Mouse (Mus musculus): ENCODE data around the gene Fbxl22. TPM values are rescaled to one million over a fixed set of nuclear protein-coding genes. Genes with fewer than 3 reads are reported as not detected.
A peak's percentile ranks its signal among the peaks of the same experiment; 100 is the strongest.

Fbxl22 gene
- polyA plus RNA-seq, 1 experiment from 2014 or later = 3.2 TPM

GRCm38 (mm10) chr9:66510944-66511343, 3.4 kb downstream of the Fbxl22 start:
- no peak for ATAC-seq (replicated peaks; ENCODE audit: low FRiP score, low read depth)
- H3K4me1 ChIP-seq (replicated peaks; ENCODE audit: insufficient read depth, low read length) = peaks cover 6% of the 10 kb centered on the region; the same call in 1 of the 2 replicates
- peak overlapping the region; percentile 96 for H3K27ac ChIP-seq
- H3K4me3 ChIP-seq (replicated peaks; ENCODE audit: low read depth, low read length) = peak overlapping the region; percentile 53
- no peak for TF ChIP-seq CTCF (IDR thresholded peaks at IDR 0.05; ENCODE audit: low read depth)
- H3K9me3 ChIP-seq (replicated peaks; ENCODE audit: low read length) = no peaks in the 10 kb centered on the region
- H3K4me2 ChIP-seq (ENCODE audit: low read length) = peak overlapping the region; percentile 94
- DNase-seq (ENCODE audit: low spot score) = peak; percentile 43
- peak overlapping the region; percentile 71 for H3K9ac ChIP-seq (ENCODE audit: low read depth, low read length)
- peaks cover 23% of the 10 kb centered on the region for H3K36me3 ChIP-seq (ENCODE audit: insufficient read depth, low read length)
- no peaks in the 10 kb centered on the region for H3K27me3 ChIP-seq (ENCODE audit: insufficient read depth, low read length)
- 3% methylated on average over 2 of the region's 2 CpGs for WGBS

DNA sequence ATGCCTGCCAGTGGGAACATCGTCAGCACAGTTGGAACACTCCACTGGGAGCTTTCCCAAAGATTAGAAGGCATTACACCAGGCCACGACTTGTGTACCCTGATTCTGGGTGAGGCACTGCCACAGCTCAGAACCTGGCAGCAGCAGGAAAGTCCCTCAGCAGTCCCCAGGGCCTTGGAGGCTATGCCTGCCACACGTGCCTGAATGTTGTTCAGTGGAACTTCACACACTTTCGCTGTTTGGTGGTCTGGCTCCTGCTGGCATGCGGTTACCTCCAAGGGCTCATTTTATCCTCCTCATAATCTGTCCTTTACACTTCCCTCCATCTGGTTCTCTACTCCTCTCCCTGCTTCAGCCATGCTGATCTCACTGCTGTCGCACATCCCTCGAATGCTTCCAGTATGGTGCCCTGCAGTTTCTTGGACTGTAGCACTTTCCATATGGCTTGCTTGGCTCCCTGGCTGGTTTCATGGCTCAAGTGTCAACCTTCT, 4.0 kb downstream of the Fbxl22 start:
- H3K9me3 ChIP-seq (replicated peaks; ENCODE audit: low read length) = no peaks in the 10 kb centered on the region
- no peaks in the 10 kb centered on the region for H3K27me3 ChIP-seq (ENCODE audit: insufficient read depth, low read length)
- TF ChIP-seq CTCF (IDR thresholded peaks at IDR 0.05; ENCODE audit: low read depth) = no peak
- peak overlapping the region; percentile 94; the same call in 1 of the 2 replicates for H3K4me2 ChIP-seq (ENCODE audit: low read length)
- H3K27ac ChIP-seq = no peak overlapping the region
- H3K36me3 ChIP-seq (ENCODE audit: insufficient read depth, low read length) = peaks cover 23% of the 10 kb centered on the region
- no peak overlapping the region for H3K4me3 ChIP-seq (replicated peaks; ENCODE audit: low read depth, low read length)
- DNase-seq (ENCODE audit: low spot score) (no peak), ATAC-seq (replicated peaks; ENCODE audit: low FRiP score, low read depth) (no peak)
- H3K4me1 ChIP-seq (replicated peaks; ENCODE audit: insufficient read depth, low read length) = peaks cover 6% of the 10 kb centered on the region; the same call in 1 of the 2 replicates
- H3K9ac ChIP-seq (ENCODE audit: low read depth, low read length) = no peak overlapping the region
- 73% methylated on average over 7 of the region's 7 CpGs for WGBS

- Histone ChIP-seq H3K4me3 (replicated peaks; ENCODE audit: low read depth, low read length) (no peak overlapping the region), H3K4me2 (ENCODE audit: low read length) (no peak overlapping the region), H3K27ac (no peak overlapping the region), H3K4me1 (replicated peaks; ENCODE audit: insufficient read depth, low read length) (peaks cover 4% of the 10 kb centered on the region; the same call in 1 of the 2 replicates), H3K36me3 (ENCODE audit: insufficient read depth, low read length) (peaks cover 36% of the 10 kb centered on the region), H3K27me3 (ENCODE audit: insufficient read depth, low read length) (no peaks in the 10 kb centered on the region), H3K9ac (ENCODE audit: low read depth, low read length) (no peak overlapping the region), H3K9me3 (replicated peaks; ENCODE audit: low read length) (no peaks in the 10 kb centered on the region)
- 81% methylated on average over 4 of the region's 4 CpGs for WGBS
- ATAC-seq (replicated peaks; ENCODE audit: low FRiP score, low read depth) (no peak), DNase-seq (ENCODE audit: low spot score) (no peak)
- no peak for TF ChIP-seq CTCF (IDR thresholded peaks at IDR 0.05; ENCODE audit: low read depth)
Observed at GRCm38 (mm10) chr9:66508890-66509399, 5.4 kb downstream of the Fbxl22 start.

- DNase-seq (ENCODE audit: low spot score) (no peak), ATAC-seq (replicated peaks; ENCODE audit: low FRiP score, low read depth) (no peak)
- no peak for TF ChIP-seq CTCF (IDR thresholded peaks at IDR 0.05; ENCODE audit: low read depth)
- Histone ChIP-seq H3K27me3 (ENCODE audit: insufficient read depth, low read length) (no peaks in the 10 kb centered on the region), H3K4me2 (ENCODE audit: low read length) (no peak overlapping the region), H3K27ac (no peak overlapping the region), H3K36me3 (ENCODE audit: insufficient read depth, low read length) (peaks cover 37% of the 10 kb centered on the region), H3K9me3 (replicated peaks; ENCODE audit: low read length) (no peaks in the 10 kb centered on the region), H3K9ac (ENCODE audit: low read depth, low read length) (no peak overlapping the region), H3K4me3 (replicated peaks; ENCODE audit: low read depth, low read length) (no peak overlapping the region), H3K4me1 (replicated peaks; ENCODE audit: insufficient read depth, low read length) (no peaks in the 10 kb centered on the region)
- 81% methylated on average over 3 of the region's 3 CpGs for WGBS
Observed at GRCm38 (mm10) chr9:66507684-66508083, 6.7 kb downstream of the Fbxl22 start.

GRCm38 (mm10) chr9:66506424-66506823, 8.0 kb downstream of the Fbxl22 start:
- ATAC-seq (replicated peaks; ENCODE audit: low FRiP score, low read depth) (no peak), DNase-seq (ENCODE audit: low spot score) (no peak)
- Histone ChIP-seq H3K9ac (ENCODE audit: low read depth, low read length) (no peak overlapping the region), H3K4me3 (replicated peaks; ENCODE audit: low read depth, low read length) (no peak overlapping the region), H3K27ac (no peak overlapping the region), H3K4me1 (replicated peaks; ENCODE audit: insufficient read depth, low read length) (no peaks in the 10 kb centered on the region), H3K9me3 (replicated peaks; ENCODE audit: low read length) (no peaks in the 10 kb centered on the region), H3K4me2 (ENCODE audit: low read length) (no peak overlapping the region), H3K27me3 (ENCODE audit: insufficient read depth, low read length) (no peaks in the 10 kb centered on the region), H3K36me3 (ENCODE audit: insufficient read depth, low read length) (peaks cover 47% of the 10 kb centered on the region)
- TF ChIP-seq CTCF (IDR thresholded peaks at IDR 0.05; ENCODE audit: low read depth) = no peak

GRCm38 (mm10) chr9:66506011-66506410, 8.4 kb downstream of the Fbxl22 start:
- no peak for TF ChIP-seq CTCF (IDR thresholded peaks at IDR 0.05; ENCODE audit: low read depth)
- Histone ChIP-seq H3K4me3 (replicated peaks; ENCODE audit: low read depth, low read length) (no peak overlapping the region), H3K27ac (no peak overlapping the region), H3K9me3 (replicated peaks; ENCODE audit: low read length) (no peaks in the 10 kb centered on the region), H3K4me1 (replicated peaks; ENCODE audit: insufficient read depth, low read length) (no peaks in the 10 kb centered on the region), H3K27me3 (ENCODE audit: insufficient read depth, low read length) (no peaks in the 10 kb centered on the region), H3K36me3 (ENCODE audit: insufficient read depth, low read length) (peaks cover 51% of the 10 kb centered on the region), H3K4me2 (ENCODE audit: low read length) (no peak overlapping the region), H3K9ac (ENCODE audit: low read depth, low read length) (no peak overlapping the region)
- ATAC-seq (replicated peaks; ENCODE audit: low FRiP score, low read depth) (no peak), DNase-seq (ENCODE audit: low spot score) (no peak)
- WGBS = 55% methylated on average over 4 of the region's 4 CpGs
